Mouse (Mus musculus) frontal cortex, postnatal 10 days (tissue): ENCODE results near the gene Cacna1s.

ENCODE experiments used
- DNase-seq, 2 experiments: peaks; one replicate each; pipeline ENCODE4 v3.0.0; 2022; ENCODE audit warnings: low spot score in 2 of 2, mixed read lengths in 1 of 2

The Cacna1s gene

DNA sequence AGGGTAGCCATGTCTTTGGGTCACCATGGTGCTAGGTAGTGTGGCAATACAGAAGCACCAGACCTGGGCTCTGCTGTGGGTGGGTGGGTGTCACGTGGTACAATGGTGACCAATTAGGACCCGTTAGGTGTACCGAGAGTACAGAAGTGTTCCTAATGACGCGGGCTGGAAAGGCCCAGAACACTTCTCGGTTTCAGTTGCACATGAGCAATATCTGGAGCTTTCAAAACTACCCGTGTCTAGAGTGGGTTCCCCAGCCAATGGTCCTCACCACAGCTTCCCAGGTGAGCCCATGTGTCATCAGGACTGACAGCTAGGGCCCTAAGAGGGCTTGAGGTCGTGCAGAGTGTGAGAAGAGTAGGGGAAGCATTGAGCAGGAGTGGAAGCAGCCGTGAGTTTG, 64.5 kb downstream of the Cacna1s start:
- no peak for DNase-seq

GRCm38 (mm10) chr1:136118875-136119274, 66.3 kb downstream of the Cacna1s start:
- peak; percentile 73 to 86 for DNase-seq

DNA sequence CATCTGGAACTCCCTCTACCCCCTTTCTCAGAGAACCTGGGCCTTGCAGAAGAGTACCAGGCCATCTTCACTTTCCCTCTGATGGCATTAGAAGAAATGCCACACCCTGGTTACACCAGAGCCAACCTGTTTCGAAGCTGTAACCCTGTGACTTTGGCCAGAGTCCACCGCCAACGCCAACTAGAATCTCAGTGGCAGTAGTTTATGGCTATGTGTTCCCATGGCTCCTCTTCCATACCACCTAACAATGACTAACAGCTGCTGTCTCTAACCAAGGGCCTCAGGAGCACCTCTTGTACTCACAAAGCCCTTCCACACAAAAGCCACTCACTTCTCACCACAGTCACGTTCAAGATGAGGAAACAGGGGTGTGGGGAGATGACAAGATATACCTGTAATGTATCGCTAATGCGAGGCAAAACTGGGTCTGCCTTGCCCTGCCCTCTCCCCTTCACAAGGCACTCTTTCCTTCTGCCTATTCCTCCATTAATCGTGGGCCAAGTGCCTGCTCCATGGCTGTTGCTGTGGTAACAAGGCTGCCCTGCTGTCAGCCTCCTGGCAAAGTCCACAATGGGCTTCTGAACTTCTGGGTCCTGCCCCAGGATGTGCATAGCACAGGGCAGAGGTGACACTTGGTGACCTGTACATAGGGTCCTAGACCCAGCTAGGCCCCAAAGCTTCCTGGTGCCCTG, 67.2 kb downstream of the Cacna1s start:
- no peak for DNase-seq

DNA sequence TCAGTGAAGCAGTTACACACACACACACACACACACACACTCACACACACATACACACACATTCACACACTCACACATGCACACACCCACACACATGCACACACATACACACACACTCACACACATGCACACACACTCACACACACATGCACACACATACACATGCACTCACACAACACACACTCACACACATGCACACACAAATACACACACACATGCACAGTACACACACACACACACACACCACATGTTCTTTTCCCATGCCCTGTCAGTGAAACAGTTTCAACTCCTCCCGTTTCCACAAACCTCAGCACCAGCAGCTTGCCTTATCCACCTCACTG, 67.7 kb downstream of the Cacna1s start:
- no peak for DNase-seq

DNA sequence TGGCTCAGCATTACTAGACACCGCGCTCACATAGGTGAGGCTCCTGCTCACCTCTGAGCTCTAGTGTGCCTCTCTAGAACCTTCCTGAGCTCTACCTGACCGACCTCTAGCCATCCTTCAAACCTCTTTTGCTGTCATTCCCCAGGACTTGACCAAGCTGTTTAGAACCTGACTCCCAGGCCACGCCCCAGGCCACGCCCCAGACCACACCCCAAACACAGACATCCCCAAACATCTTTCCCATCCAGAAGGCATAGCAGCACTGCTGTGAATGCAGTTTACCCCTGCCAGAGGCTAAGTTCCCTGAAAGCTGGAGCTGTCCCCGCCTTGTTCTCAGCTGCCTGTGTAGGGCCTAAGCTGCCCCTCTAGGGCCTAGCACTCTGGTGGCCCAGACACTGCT, 68.2 kb downstream of the Cacna1s start:
- DNase-seq: no peak

DNA sequence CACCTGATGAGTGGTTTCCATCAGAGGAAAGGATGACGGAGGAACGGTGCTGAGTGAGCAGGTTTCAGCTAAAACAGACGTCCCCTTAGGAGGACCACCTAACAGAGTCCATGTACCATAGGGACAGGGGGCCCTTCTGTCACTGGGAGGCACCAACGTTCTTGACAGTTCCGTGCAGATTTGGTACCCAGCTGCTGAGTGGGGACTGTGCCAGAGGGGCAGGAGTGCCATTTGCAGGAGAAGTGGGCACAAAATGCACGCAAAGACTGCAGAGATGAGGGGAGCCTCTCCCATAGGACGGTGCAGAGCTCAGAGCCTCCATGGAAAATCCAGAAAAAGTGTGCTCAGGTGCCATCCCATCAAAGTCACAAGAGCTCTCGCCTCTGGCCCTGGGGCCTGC, 69.5 kb downstream of the Cacna1s start:
- no peak for DNase-seq

- DNase-seq: no peak
These were observed 73.7 kb downstream of the Cacna1s start for GRCm38 (mm10) chr1:136126159-136126765.

DNA sequence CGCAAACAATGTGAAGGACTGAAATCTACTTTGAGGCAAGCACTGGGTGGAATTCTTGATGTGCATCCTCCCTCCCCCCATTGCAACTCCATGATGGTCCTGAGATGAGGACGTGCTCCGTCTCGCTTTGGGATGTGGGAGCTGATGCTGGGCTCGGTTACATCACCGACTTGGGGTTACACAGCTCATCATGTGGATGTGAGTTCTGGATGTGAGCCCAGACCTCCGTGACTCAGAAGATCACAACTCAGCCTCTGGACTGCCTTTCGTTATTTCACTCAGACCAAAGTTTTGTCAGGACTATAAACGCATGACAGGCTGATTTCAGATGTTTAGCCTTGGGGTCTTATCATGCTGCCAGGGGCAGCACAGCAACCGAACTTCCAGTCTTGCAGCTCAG, 74.3 kb downstream of the Cacna1s start:
- DNase-seq: no peak

- no peak for DNase-seq
These were observed 75.3 kb downstream of the Cacna1s start for GRCm38 (mm10) chr1:136127856-136128255.

GRCm38 (mm10) chr1:136128416-136128815, 75.9 kb downstream of the Cacna1s start:
- peak; percentile 64 to 80 for DNase-seq

DNA sequence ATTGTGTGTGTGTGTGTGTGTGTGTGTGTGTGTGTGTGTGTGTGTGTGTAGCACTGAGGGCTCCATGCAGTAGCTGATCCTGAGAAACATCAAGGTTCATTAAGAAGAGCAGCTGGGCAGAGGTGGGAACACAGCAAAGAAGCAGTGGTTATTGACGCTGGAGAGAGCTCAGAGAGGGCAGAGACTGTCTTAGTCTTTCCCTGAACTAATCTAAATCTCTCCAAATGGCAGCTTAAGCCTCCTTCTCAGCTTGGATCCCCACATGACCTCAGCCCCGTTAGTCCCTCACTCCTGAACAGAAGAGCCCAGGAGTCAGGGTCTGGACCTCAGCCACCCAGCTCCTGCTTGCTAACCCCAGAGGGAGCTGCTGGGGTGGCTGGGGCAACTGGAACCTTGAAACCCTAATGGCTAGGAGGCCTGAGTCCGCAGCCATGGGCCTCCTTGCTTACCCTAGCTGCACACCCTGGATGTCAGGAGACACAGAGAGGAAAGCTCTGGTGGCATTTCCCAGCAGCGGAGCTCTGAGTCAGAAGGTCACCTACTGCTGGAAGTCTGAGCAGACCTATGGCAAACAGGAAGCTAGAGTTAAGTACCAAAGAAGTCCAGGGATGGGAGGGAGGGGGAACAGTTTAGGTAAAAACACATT, 76.5 kb downstream of the Cacna1s start:
- DNase-seq: no peak

DNA sequence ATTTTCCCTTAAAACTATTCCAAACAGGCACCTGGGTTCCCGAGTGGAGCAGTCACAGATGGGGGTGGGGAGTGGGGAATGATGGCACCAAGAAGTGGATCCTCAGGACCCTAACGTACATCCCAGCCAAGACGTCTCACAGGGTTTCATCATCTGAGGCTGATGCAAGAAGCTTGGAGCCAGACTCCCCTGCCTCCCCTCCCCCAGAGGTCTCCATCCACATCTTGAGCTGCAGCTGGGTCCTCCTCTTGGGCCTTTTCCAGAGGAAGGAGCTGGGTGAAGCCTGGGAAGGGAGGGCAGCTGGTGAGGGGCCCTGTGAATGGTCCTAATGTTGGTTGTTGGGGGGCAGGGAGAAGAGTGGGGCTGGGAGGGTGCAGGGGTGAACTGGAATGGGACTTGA, 77.6 kb downstream of the Cacna1s start:
- no peak for DNase-seq

- peak; percentile 93 to 94 for DNase-seq
These were observed 78.5 kb downstream of the Cacna1s start, which contains the start of gene Kif21b for GRCm38 (mm10) chr1:136130951-136131558. Gene Kif21b, plus strand, starts transcription at chr1:136131389.

GRCm38 (mm10) chr1:136131603-136132291, 79.2 kb downstream of the Cacna1s start:
- DNase-seq: no peak

GRCm38 (mm10) chr1:136132386-136133201, 80.0 kb downstream of the Cacna1s start:
- DNase-seq: no peak

DNA sequence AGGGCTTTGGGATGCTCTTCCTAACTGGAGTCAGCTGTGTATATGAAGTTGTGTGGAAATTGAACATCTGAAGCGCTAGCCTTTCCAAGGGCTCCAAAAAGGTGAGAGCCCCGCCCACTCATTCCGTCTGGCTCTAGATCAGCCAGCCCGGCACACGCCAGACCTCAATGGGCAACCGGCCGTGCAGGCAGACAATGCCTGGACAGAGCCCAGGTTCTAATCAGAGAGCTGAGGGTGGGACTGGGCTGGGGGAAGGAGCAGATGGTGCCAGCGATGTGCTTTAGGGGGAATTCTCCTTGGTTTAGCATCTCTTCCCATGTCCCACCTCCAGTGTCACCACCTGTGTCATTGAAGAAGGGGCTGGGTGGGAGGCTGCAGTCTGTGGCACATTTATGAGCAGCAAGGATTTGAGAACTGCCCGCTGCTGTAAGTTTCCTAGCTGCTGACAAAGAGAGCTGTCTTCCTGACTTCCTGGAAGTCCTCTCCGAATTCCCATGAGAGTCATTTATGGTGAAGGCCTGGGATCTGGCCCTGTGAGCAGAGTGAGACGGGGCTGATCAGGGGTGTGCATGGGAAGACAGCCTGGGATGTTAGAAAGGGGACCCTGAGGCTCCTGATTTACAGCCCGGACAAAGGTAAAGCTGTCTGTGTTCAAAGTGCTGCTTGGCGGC, 81.2 kb downstream of the Cacna1s start:
- DNase-seq: no peak

GRCm38 (mm10) chr1:136134547-136134946, 82.0 kb downstream of the Cacna1s start:
- DNase-seq: no peak

GRCm38 (mm10) chr1:136135046-136135445, 82.5 kb downstream of the Cacna1s start:
- no peak for DNase-seq

DNA sequence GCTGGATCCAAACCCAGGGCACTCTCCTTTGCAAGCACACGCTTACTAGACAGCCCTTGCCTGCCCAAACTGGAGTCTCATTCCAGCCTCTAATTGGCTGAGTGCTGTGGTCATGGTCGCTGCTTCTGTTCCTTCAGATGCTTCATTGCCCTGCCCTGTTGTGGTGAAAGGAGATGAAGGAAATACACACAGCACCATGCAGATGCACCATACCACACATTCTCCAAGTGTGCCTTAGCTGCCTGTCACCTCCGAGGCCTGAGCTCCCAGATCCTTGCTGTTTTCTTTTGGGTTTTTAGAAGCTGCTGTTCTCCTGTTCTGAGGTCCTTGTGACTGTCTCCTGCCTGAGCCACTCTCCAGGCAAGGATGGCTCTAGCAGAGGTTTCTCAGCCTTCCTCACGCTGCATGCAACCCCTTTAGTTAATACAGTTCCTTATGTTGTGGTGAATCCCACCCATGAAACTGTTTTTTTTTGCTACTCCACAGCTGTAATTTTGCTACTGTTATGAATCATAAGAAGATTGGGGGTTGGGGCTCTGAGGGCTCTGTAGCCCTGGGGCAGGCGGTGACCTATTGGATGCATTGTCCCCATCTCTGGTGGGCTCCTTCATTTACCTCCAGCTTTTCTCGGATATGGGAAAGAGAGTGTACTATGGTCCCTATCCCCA, 83.4 kb downstream of the Cacna1s start:
- no peak for DNase-seq

- DNase-seq: no peak
These were observed 84.0 kb downstream of the Cacna1s start for GRCm38 (mm10) chr1:136136547-136136946.
